Mouse (Mus musculus): ENCODE data around the gene Zfp846. TPM values are rescaled to one million over a fixed set of nuclear protein-coding genes. Genes with fewer than 3 reads are reported as not detected.
"Not testable (repeated sequence)": the region's sequence is repeated elsewhere in the genome, so short reads cannot be mapped to it uniquely, and the experiment has no call there.

Zfp846 gene
- polyA plus RNA-seq, 1 experiment from 2014 or later = 12.2 TPM

- no peak for TF ChIP-seq EP300 (IDR thresholded peaks at IDR 0.05)
- WGBS = 58% methylated on average over 5 of the region's 5 CpGs
- Histone ChIP-seq H3K9me3 (ENCODE audit: low read length) (no peaks in the 10 kb centered on the region), H3K27me3 (replicated peaks; ENCODE audit: insufficient read depth, low read length) (no peaks in the 10 kb centered on the region), H3K4me1 (ENCODE audit: insufficient read depth, low read depth, low read length) (no peaks in the 10 kb centered on the region), H3K36me3 (ENCODE audit: insufficient read depth, low read length) (no peaks in the 10 kb centered on the region), H3K4me2 (replicated peaks; ENCODE audit: low read depth, low read length) (no peak overlapping the region), H3K27ac (ENCODE audit: low read length) (no peak overlapping the region), H3K4me3 (ENCODE audit: low read depth, low read length) (no peak overlapping the region), H3K9ac (replicated peaks; ENCODE audit: low read depth) (no peak overlapping the region)
- no peak for ATAC-seq
- DNase-seq (ENCODE audit: low spot score) = no peak
Observed at GRCm38 (mm10) chr9:20551781-20552275, 29.3 kb upstream of the Zfp846 start.

DNA sequence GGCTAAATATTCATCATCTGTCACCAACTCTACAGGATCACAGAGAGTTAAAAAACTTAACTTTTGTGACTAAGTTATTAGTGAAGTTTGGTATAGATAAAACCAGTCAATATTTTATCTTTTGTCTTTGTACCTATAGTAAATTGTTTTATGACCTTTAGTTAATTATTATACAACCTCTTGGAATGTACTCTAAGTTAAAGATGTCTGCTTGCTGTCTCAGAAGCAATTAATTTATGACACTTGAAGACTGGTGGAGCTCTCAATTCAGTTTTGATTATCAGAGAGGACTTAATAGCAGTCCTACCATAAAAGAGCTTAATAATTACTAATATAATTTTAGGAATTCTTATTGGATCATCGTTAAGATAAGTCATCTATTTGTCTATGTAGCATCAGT, 28.4 kb upstream of the Zfp846 start:
- no peak for TF ChIP-seq CTCF (IDR thresholded peaks at IDR 0.05)
- TF ChIP-seq EP300 (IDR thresholded peaks at IDR 0.05) = no peak
- Histone ChIP-seq H3K27me3 (replicated peaks; ENCODE audit: insufficient read depth, low read length) (no peaks in the 10 kb centered on the region), H3K36me3 (ENCODE audit: insufficient read depth, low read length) (no peaks in the 10 kb centered on the region), H3K27ac (ENCODE audit: low read length) (no peak overlapping the region), H3K9ac (replicated peaks; ENCODE audit: low read depth) (no peak overlapping the region), H3K4me1 (ENCODE audit: insufficient read depth, low read depth, low read length) (no peaks in the 10 kb centered on the region), H3K9me3 (ENCODE audit: low read length) (no peaks in the 10 kb centered on the region), H3K4me2 (replicated peaks; ENCODE audit: low read depth, low read length) (no peak overlapping the region), H3K4me3 (ENCODE audit: low read depth, low read length) (no peak overlapping the region)
- WGBS = 69% methylated on average over 1 of the region's 1 CpGs
- no peak for DNase-seq (ENCODE audit: low spot score)
- no peak for ATAC-seq

GRCm38 (mm10) chr9:20562177-20562576, 18.9 kb upstream of the Zfp846 start:
- H3K4me2 ChIP-seq (replicated peaks; ENCODE audit: low read depth, low read length) = no peak overlapping the region
- no peaks in the 10 kb centered on the region for H3K27me3 ChIP-seq (replicated peaks; ENCODE audit: insufficient read depth, low read length)
- H3K9me3 ChIP-seq (ENCODE audit: low read length) = no peaks in the 10 kb centered on the region
- 78% methylated on average over 5 of the region's 5 CpGs for WGBS
- no peaks in the 10 kb centered on the region for H3K4me1 ChIP-seq (ENCODE audit: insufficient read depth, low read depth, low read length)
- no peaks in the 10 kb centered on the region for H3K36me3 ChIP-seq (ENCODE audit: insufficient read depth, low read length)
- H3K4me3 ChIP-seq (ENCODE audit: low read depth, low read length) = no peak overlapping the region
- H3K9ac ChIP-seq (replicated peaks; ENCODE audit: low read depth) = no peak overlapping the region
- DNase-seq (ENCODE audit: low spot score) (no peak), ATAC-seq (no peak)
- H3K27ac ChIP-seq (ENCODE audit: low read length) = no peak overlapping the region
- TF ChIP-seq CTCF (IDR thresholded peaks at IDR 0.05) = no peak
- TF ChIP-seq EP300 (IDR thresholded peaks at IDR 0.05) = no peak

GRCm38 (mm10) chr9:20565326-20566030, 15.6 kb upstream of the Zfp846 start:
- 47% methylated on average over 3 of the region's 3 CpGs for WGBS
- not testable (repeated sequence) for H3K4me1 ChIP-seq (ENCODE audit: insufficient read depth, low read depth, low read length)
- ATAC-seq = peak; percentile 87

DNA sequence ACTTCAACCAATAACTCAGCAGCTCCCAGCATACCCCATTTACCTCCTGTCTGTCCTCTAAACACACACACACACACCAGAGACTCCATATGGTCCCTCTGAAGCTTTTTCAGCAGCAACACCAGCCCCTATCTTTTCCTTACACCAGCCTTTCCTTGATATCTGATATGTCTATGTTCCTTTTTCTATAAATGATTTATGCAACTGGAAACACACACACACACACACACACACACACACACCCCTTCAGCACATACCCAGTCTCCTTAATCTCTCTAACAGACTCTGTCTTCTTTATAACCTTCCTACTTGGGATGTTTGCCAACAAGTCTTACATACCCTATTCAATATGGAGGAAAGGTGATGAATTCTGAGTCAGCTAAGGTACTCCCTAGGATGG, 10.0 kb upstream of the Zfp846 start:
- no peaks in the 10 kb centered on the region for H3K36me3 ChIP-seq (ENCODE audit: insufficient read depth, low read length)
- H3K9ac ChIP-seq (replicated peaks; ENCODE audit: low read depth) = no peak overlapping the region
- H3K4me2 ChIP-seq (replicated peaks; ENCODE audit: low read depth, low read length) = no peak overlapping the region
- no peaks in the 10 kb centered on the region for H3K4me1 ChIP-seq (ENCODE audit: insufficient read depth, low read depth, low read length)
- no peaks in the 10 kb centered on the region for H3K27me3 ChIP-seq (replicated peaks; ENCODE audit: insufficient read depth, low read length)
- no peak overlapping the region for H3K4me3 ChIP-seq (ENCODE audit: low read depth, low read length)
- DNase-seq (ENCODE audit: low spot score) (no peak), ATAC-seq (no peak)
- H3K27ac ChIP-seq (ENCODE audit: low read length) = no peak overlapping the region
- TF ChIP-seq EP300 (IDR thresholded peaks at IDR 0.05) (no peak), CTCF (IDR thresholded peaks at IDR 0.05) (no peak)
- H3K9me3 ChIP-seq (ENCODE audit: low read length) = no peaks in the 10 kb centered on the region

More at GRCm38 (mm10) chr9:20565326-20566030, 15.6 kb upstream of the Zfp846 start:
- not testable (repeated sequence) for H3K27me3 ChIP-seq (replicated peaks; ENCODE audit: insufficient read depth, low read length); H3K4me3 ChIP-seq (ENCODE audit: low read depth, low read length); H3K9me3 ChIP-seq (ENCODE audit: low read length); H3K36me3 ChIP-seq (ENCODE audit: insufficient read depth, low read length); H3K27ac ChIP-seq (ENCODE audit: low read length); H3K4me2 ChIP-seq (replicated peaks; ENCODE audit: low read depth, low read length); H3K9ac ChIP-seq (replicated peaks; ENCODE audit: low read depth)
- peak; percentile 27; the same call in 1 of the 2 replicates for TF ChIP-seq EP300 (IDR thresholded peaks at IDR 0.05)
- peak; percentile 51 for DNase-seq (ENCODE audit: low spot score)

DNA sequence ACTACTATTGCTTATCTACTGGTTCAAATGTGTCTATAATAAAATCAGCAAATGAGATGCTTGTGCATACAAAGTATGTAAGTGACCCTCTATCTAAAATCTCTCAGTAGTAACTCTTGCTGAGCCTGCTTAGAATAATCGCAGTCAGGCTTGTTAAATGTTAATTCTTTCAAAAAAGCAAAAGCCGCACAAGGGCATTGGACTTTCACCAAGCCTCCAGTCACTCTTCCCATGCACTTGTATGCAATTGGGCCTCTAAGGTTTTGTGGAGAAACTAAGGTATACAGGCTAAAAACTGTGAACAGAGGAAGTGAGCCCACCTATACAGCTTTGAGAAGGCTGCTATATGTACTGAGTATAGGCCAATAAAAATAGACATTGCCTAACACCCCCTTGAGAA, 4.5 kb upstream of the Zfp846 start:
- no peak overlapping the region for H3K27ac ChIP-seq (ENCODE audit: low read length)
- H3K4me1 ChIP-seq (ENCODE audit: insufficient read depth, low read depth, low read length) = no peaks in the 10 kb centered on the region
- no peaks in the 10 kb centered on the region for H3K27me3 ChIP-seq (replicated peaks; ENCODE audit: insufficient read depth, low read length)
- no peaks in the 10 kb centered on the region for H3K36me3 ChIP-seq (ENCODE audit: insufficient read depth, low read length)
- WGBS = 85% methylated on average over 2 of the region's 2 CpGs
- no peak overlapping the region for H3K4me2 ChIP-seq (replicated peaks; ENCODE audit: low read depth, low read length)
- DNase-seq (ENCODE audit: low spot score) (no peak), ATAC-seq (no peak)
- H3K4me3 ChIP-seq (ENCODE audit: low read depth, low read length) = no peak overlapping the region
- TF ChIP-seq EP300 (IDR thresholded peaks at IDR 0.05) (no peak), CTCF (IDR thresholded peaks at IDR 0.05) (no peak)
- no peak overlapping the region for H3K9ac ChIP-seq (replicated peaks; ENCODE audit: low read depth)
- H3K9me3 ChIP-seq (ENCODE audit: low read length) = no peaks in the 10 kb centered on the region
